Mouse (Mus musculus) G1E (cell line): ENCODE measurements at regions not wholly inside any gene's neighbourhood (a gene's known extent, or its start where the extent isn't known, plus 50 kb on each side); places are given as distances from the start of the nearest gene placed in this dataset.

Source experiments
- ATAC-seq: 2 replicates; pipeline ENCODE4 v1.8.0; 2016; ENCODE audit warnings: mild to moderate bottlenecking; ENCODE audit not compliant: insufficient number of reproducible peaks, poor library complexity, low FRiP score, severe bottlenecking; ENCODE audit errors: extremely low read depth
- DNase-seq: peaks from one replicate; pipeline ENCODE4 v3.0.0; 2012; ENCODE audit warnings: low spot score
- H3K27me3 ChIP-seq: 2 replicates; pipeline ENCODE4 v1.6.1; 2012; ENCODE audit warnings: mild to moderate bottlenecking, low read length, inconsistent platforms; ENCODE audit not compliant: insufficient read depth
- H3K36me3 ChIP-seq: replicated peaks from 2 replicates; pipeline ENCODE3; 2012; ENCODE audit warnings: mild to moderate bottlenecking, inconsistent platforms
- H3K4me1 ChIP-seq: 2 replicates; pipeline ENCODE4 v1.6.1; 2012; ENCODE audit warnings: low read depth, low read length, inconsistent platforms, mixed read lengths; ENCODE audit not compliant: insufficient read depth
- H3K4me3 ChIP-seq: 2 replicates; pipeline ENCODE4 v1.5.1; 2012; ENCODE audit warnings: low read depth, mild to moderate bottlenecking, inconsistent platforms, low read length, moderate library complexity, mixed read lengths
- H3K9me3 ChIP-seq: replicated peaks from 2 replicates; pipeline ENCODE4 v1.6.1; 2012; ENCODE audit warnings: inconsistent platforms
- CTCF ChIP-seq: IDR thresholded peaks from 2 replicates; pipeline ENCODE4 v1.5.1; 2012; ENCODE audit warnings: low read depth, low read length, inconsistent platforms, mixed read lengths
- GATA1 ChIP-seq: IDR thresholded peaks from 2 replicates; pipeline ENCODE4 v1.6.1; 2012; ENCODE audit warnings: borderline replicate concordance, low read length, inconsistent platforms, mixed read lengths
- GATA2 ChIP-seq: IDR thresholded peaks from 2 replicates; pipeline ENCODE4 v1.6.1; 2012; ENCODE audit warnings: low read depth, low read length, inconsistent platforms, borderline replicate concordance
- POLR2AphosphoS5 ChIP-seq: IDR thresholded peaks from 2 replicates; pipeline ENCODE4 v1.6.1; 2012; ENCODE audit warnings: low read depth, low read length, inconsistent platforms; ENCODE audit not compliant: insufficient replicate concordance
- TAL1 ChIP-seq: conservative IDR thresholded peaks from 2 replicates; pipeline ENCODE4 v1.6.1; 2012; ENCODE audit warnings: low read depth, low read length, inconsistent platforms, mixed read lengths

- peaks cover 6% of the 10 kb centered on the region; the same call in 1 of the 2 replicates for H3K27me3 ChIP-seq
- H3K4me1 ChIP-seq = peaks cover 3% of the 10 kb centered on the region
- no peak for TF ChIP-seq POLR2AphosphoS5
- TF ChIP-seq CTCF = no peak
- no peak for TF ChIP-seq TAL1
- TF ChIP-seq GATA2 = no peak
- no peak for TF ChIP-seq GATA1
- H3K36me3 ChIP-seq = no peaks in the 10 kb centered on the region
- DNase-seq (no peak), ATAC-seq (no peak)
- H3K4me3 ChIP-seq = no peak overlapping the region
- no peaks in the 10 kb centered on the region for H3K9me3 ChIP-seq
These were observed 63.0 kb upstream of the Pax2 start for GRCm38 (mm10) chr19:44692816-44693215.

- no peak for ATAC-seq
- Histone ChIP-seq H3K9me3 (no peaks in the 10 kb centered on the region), H3K36me3 (no peaks in the 10 kb centered on the region), H3K27me3 (peaks cover 6% of the 10 kb centered on the region; the same call in 1 of the 2 replicates), H3K4me3 (no peak overlapping the region), H3K4me1 (peaks cover 3% of the 10 kb centered on the region)
- DNase-seq = no peak
- no peak for TF ChIP-seq TAL1
- TF ChIP-seq CTCF = no peak
- TF ChIP-seq POLR2AphosphoS5 = no peak
- no peak for TF ChIP-seq GATA2
- TF ChIP-seq GATA1 = no peak
These were observed 60.5 kb upstream of the Pax2 start for GRCm38 (mm10) chr19:44695331-44695730.

- Histone ChIP-seq H3K4me1 (peaks cover 3% of the 10 kb centered on the region), H3K27me3 (peaks cover 6% of the 10 kb centered on the region; the same call in 1 of the 2 replicates), H3K9me3 (no peaks in the 10 kb centered on the region), H3K4me3 (no peak overlapping the region), H3K36me3 (no peaks in the 10 kb centered on the region)
- no peak for TF ChIP-seq GATA2
- ATAC-seq (no peak), DNase-seq (no peak)
These were observed 59.7 kb upstream of the Pax2 start for GRCm38 (mm10) chr19:44696059-44696712.

- DNase-seq = no peak
- no peaks in the 10 kb centered on the region for H3K9me3 ChIP-seq
- H3K27me3 ChIP-seq = peaks cover 6% of the 10 kb centered on the region; the same call in 1 of the 2 replicates
- no peaks in the 10 kb centered on the region for H3K36me3 ChIP-seq
- no peak for ATAC-seq
- peaks cover 3% of the 10 kb centered on the region for H3K4me1 ChIP-seq
- no peak overlapping the region for H3K4me3 ChIP-seq
- TF ChIP-seq GATA1 = no peak
- no peak for TF ChIP-seq CTCF
- TF ChIP-seq POLR2AphosphoS5 = no peak
- TF ChIP-seq TAL1 = no peak
- no peak for TF ChIP-seq GATA2
These were observed 59.1 kb upstream of the Pax2 start for GRCm38 (mm10) chr19:44696773-44697172.

DNA sequence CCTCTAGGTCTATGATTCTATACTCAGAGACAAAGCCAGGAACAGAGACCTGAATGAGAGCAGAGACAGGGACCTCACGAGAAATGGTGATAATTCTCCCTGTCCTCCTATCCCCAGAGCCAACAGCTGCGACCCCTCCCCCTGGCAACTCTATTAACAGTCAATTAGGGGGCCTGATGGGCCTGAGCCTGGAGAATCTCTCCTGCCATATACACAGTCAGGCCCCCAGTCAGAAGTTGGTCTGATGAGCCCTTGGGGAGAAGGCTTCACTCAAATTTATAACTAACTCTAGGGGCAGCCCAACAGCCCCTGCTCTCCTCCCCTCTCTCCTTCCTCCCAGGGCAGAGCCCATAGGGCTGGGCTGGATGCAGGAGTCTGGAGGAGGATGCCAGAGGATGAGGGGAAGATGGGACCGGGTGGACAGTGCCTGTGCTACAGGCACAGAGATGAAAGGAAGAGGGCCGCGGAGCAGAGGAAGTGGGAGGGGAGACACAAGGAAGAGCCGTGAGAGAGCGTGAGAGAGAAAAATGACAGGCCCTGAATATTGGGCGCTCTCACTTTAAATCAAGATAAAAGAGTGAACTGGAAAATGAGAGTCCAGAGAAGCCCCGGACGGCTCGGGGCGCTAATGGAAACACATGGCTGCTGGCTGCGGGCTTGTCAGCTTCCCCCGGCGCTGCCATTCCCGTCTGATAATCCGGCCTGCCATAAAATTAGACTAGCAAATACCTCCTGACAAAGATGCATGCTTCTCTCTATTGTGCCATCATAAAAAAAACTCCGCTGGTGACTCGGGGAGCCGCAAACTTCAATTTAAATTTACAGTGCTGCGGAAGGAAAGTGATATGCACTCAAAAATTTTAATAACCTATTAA lies 57.2 kb upstream of the Pax2 start:
- peaks cover 3% of the 10 kb centered on the region for H3K4me1 ChIP-seq
- H3K9me3 ChIP-seq = no peaks in the 10 kb centered on the region
- H3K27me3 ChIP-seq = peaks cover 4% of the 10 kb centered on the region; the same call in 1 of the 2 replicates
- no peak for TF ChIP-seq GATA1
- no peak for TF ChIP-seq POLR2AphosphoS5
- no peak for TF ChIP-seq TAL1
- no peak for TF ChIP-seq GATA2
- no peak for TF ChIP-seq CTCF
- ATAC-seq = no peak
- H3K4me3 ChIP-seq = no peak overlapping the region
- no peaks in the 10 kb centered on the region for H3K36me3 ChIP-seq
- no peak for DNase-seq
